Mouse (Mus musculus) forebrain, embryonic 12.5 days (tissue): ENCODE data around the gene Hspb11. TPM values are rescaled to one million over a fixed set of nuclear protein-coding genes. Genes with fewer than 3 reads are reported as not detected.

Experiments
- ATAC-seq: fragments of 200-750 bp; cut with Nextera tagmentation; 2 replicates; pipeline ENCODE4 v1.8.0; 2017; ENCODE audit warnings: moderate TSS enrichment; ENCODE audit not compliant: low FRiP score
- H3K27ac ChIP-seq: fragments of 300-500 bp; sonication (generic); 2 replicates; pipeline ENCODE4 v1.5.1; 2016; ENCODE audit warnings: mild to moderate bottlenecking
- H3K27me3 ChIP-seq: fragments of 300-500 bp; sonication (generic); 2 replicates; pipeline ENCODE4 v1.6.1; 2016; ENCODE audit warnings: mild to moderate bottlenecking
- H3K36me3 ChIP-seq: fragments of 300-500 bp; sonication (generic); replicated peaks from 2 replicates; pipeline ENCODE4 v1.6.1; 2016; ENCODE audit warnings: mild to moderate bottlenecking
- H3K4me1 ChIP-seq: fragments of 300-500 bp; sonication (generic); 2 replicates; pipeline ENCODE4 v1.6.1; 2016
- H3K4me2 ChIP-seq: fragments of 300-500 bp; sonication (generic); 2 replicates; pipeline ENCODE4 v1.6.1; 2016; ENCODE audit warnings: mild to moderate bottlenecking, moderate library complexity
- H3K4me3 ChIP-seq: fragments of 300-500 bp; sonication (generic); replicated peaks from 2 replicates; pipeline ENCODE4 v1.5.1; 2016; ENCODE audit warnings: mild to moderate bottlenecking
- H3K9ac ChIP-seq: fragments of 300-500 bp; sonication (generic); 2 replicates; pipeline ENCODE4 v1.6.1; 2016; ENCODE audit warnings: mild to moderate bottlenecking
- H3K9me3 ChIP-seq: fragments of 300-500 bp; sonication (generic); 2 replicates; pipeline ENCODE4 v1.6.1; 2016
- WGBS: fragments of 180-500 bp; shearing (Covaris S2); methylation state at CpG from one replicate; pipeline ENCODE4 v1.1.7; 2016; 5-methylcytosine and 5-hydroxymethylcytosine counted together
- polyA plus RNA-seq: library from polyadenylated mRNA; unstranded; fragments of >200 nt; fragmentation: Nextera tagmentation; extraction: Ambion mirVana; gene quantifications from 2 replicates; pipeline ENCODE4 v1.2.1, GENCODE M21; 2016

Hspb11 gene
- polyA plus RNA-seq, 1 experiment from 2014 or later = 37.8 TPM

- Histone ChIP-seq H3K4me1 (no peaks in the 10 kb centered on the region), H3K27ac (no peak overlapping the region), H3K9me3 (no peaks in the 10 kb centered on the region), H3K36me3 (peaks cover 46% of the 10 kb centered on the region), H3K4me3 (no peak overlapping the region), H3K4me2 (no peak overlapping the region), H3K9ac (no peak overlapping the region), H3K27me3 (no peaks in the 10 kb centered on the region)
- no peak for ATAC-seq
- WGBS = 72% methylated on average over 3 of the region's 3 CpGs
Measured at GRCm38 (mm10) chr4:107232219-107232618, 21.2 kb upstream of the Hspb11 start.

- peaks cover 80% of the 10 kb centered on the region for H3K36me3 ChIP-seq
- no peak overlapping the region for H3K4me3 ChIP-seq
- H3K27me3 ChIP-seq = no peaks in the 10 kb centered on the region
- WGBS = 99% methylated on average over 2 of the region's 2 CpGs
- no peaks in the 10 kb centered on the region for H3K9me3 ChIP-seq
- H3K4me1 ChIP-seq = no peaks in the 10 kb centered on the region
- H3K9ac ChIP-seq = no peak overlapping the region
- H3K4me2 ChIP-seq = no peak overlapping the region
- H3K27ac ChIP-seq = no peak overlapping the region
- ATAC-seq = no peak
Measured at GRCm38 (mm10) chr4:107238253-107238652, 15.1 kb upstream of the Hspb11 start.

- no peak overlapping the region for H3K9ac ChIP-seq
- no peak overlapping the region for H3K4me2 ChIP-seq
- no peaks in the 10 kb centered on the region for H3K27me3 ChIP-seq
- peaks cover 72% of the 10 kb centered on the region for H3K36me3 ChIP-seq
- peaks cover 3% of the 10 kb centered on the region; the same call in 1 of the 2 replicates for H3K4me1 ChIP-seq
- no peak overlapping the region for H3K4me3 ChIP-seq
- H3K27ac ChIP-seq = no peak overlapping the region
- no peaks in the 10 kb centered on the region for H3K9me3 ChIP-seq
- WGBS = 98% methylated on average over 6 of the region's 6 CpGs
- ATAC-seq = no peak
Measured at GRCm38 (mm10) chr4:107240196-107240595, 13.2 kb upstream of the Hspb11 start.

GRCm38 (mm10) chr4:107243365-107244333 is 9.7 kb upstream of the Hspb11 start:
- 70% methylated on average over 6 of the region's 6 CpGs for WGBS
- H3K9ac ChIP-seq = no peak overlapping the region
- peaks cover 43% of the 10 kb centered on the region for H3K36me3 ChIP-seq
- ATAC-seq = 0 out of 2 replicates have a peak, but pooled peaks have one; percentile 20
- H3K4me3 ChIP-seq = no peak overlapping the region
- H3K27me3 ChIP-seq = no peaks in the 10 kb centered on the region
- H3K4me1 ChIP-seq = peaks cover 3% of the 10 kb centered on the region; the same call in 1 of the 2 replicates
- no peak overlapping the region for H3K4me2 ChIP-seq
- 0 out of 2 replicates have a peak overlapping the region, but pooled peaks have one; percentile 19 for H3K27ac ChIP-seq
- H3K9me3 ChIP-seq = no peaks in the 10 kb centered on the region

- Histone ChIP-seq H3K4me3 (no peak overlapping the region), H3K9ac (no peak overlapping the region), H3K9me3 (no peaks in the 10 kb centered on the region), H3K27ac (no peak overlapping the region), H3K4me1 (peaks cover 16% of the 10 kb centered on the region), H3K4me2 (no peak overlapping the region), H3K27me3 (no peaks in the 10 kb centered on the region), H3K36me3 (peaks cover 30% of the 10 kb centered on the region)
- ATAC-seq = no peak
- WGBS = 74% methylated on average over 2 of the region's 2 CpGs
Measured at GRCm38 (mm10) chr4:107245368-107245767, 8.0 kb upstream of the Hspb11 start.

GRCm38 (mm10) chr4:107246040-107246439 is 7.4 kb upstream of the Hspb11 start:
- H3K4me3 ChIP-seq = no peak overlapping the region
- H3K4me2 ChIP-seq = no peak overlapping the region
- H3K36me3 ChIP-seq = peaks cover 23% of the 10 kb centered on the region
- H3K9ac ChIP-seq = no peak overlapping the region
- ATAC-seq = no peak
- WGBS = 91% methylated on average over 1 of the region's 1 CpGs
- no peaks in the 10 kb centered on the region for H3K27me3 ChIP-seq
- H3K4me1 ChIP-seq = peaks cover 16% of the 10 kb centered on the region
- H3K27ac ChIP-seq = no peak overlapping the region
- no peaks in the 10 kb centered on the region for H3K9me3 ChIP-seq

- Histone ChIP-seq H3K27ac (no peak overlapping the region), H3K4me1 (peaks cover 21% of the 10 kb centered on the region), H3K9ac (no peak overlapping the region), H3K36me3 (peaks cover 16% of the 10 kb centered on the region), H3K4me2 (no peak overlapping the region), H3K9me3 (no peaks in the 10 kb centered on the region), H3K4me3 (no peak overlapping the region), H3K27me3 (no peaks in the 10 kb centered on the region)
- ATAC-seq = no peak
- 78% methylated on average over 9 of the region's 9 CpGs for WGBS
Measured at GRCm38 (mm10) chr4:107247110-107247509, 6.3 kb upstream of the Hspb11 start.

- H3K4me1 ChIP-seq = peaks cover 28% of the 10 kb centered on the region
- H3K36me3 ChIP-seq = peaks cover 13% of the 10 kb centered on the region; the same call in 1 of the 2 replicates
- 83% methylated on average over 3 of the region's 3 CpGs for WGBS
- no peak overlapping the region for H3K9ac ChIP-seq
- ATAC-seq = no peak
- no peak overlapping the region for H3K27ac ChIP-seq
- no peak overlapping the region for H3K4me3 ChIP-seq
- no peak overlapping the region for H3K4me2 ChIP-seq
- H3K27me3 ChIP-seq = no peaks in the 10 kb centered on the region
- H3K9me3 ChIP-seq = no peaks in the 10 kb centered on the region
Measured at GRCm38 (mm10) chr4:107248061-107248460, 5.3 kb upstream of the Hspb11 start.

GRCm38 (mm10) chr4:107249471-107249870 is 3.9 kb upstream of the Hspb11 start:
- Histone ChIP-seq H3K4me3 (no peak overlapping the region), H3K9ac (no peak overlapping the region), H3K4me2 (0 out of 2 replicates have a peak overlapping the region, but pooled peaks have one; percentile 10), H3K36me3 (0 out of 2 replicates have a peak, but pooled peaks cover 3% of the 10 kb centered on the region), H3K9me3 (no peaks in the 10 kb centered on the region), H3K4me1 (peaks cover 30% of the 10 kb centered on the region), H3K27me3 (no peaks in the 10 kb centered on the region), H3K27ac (peak overlapping the region; percentile 56; the same call in 1 of the 2 replicates)
- ATAC-seq = no peak
- WGBS = 56% methylated on average over 2 of the region's 2 CpGs

- H3K36me3 ChIP-seq = 0 out of 2 replicates have a peak, but pooled peaks cover 3% of the 10 kb centered on the region
- 33% methylated on average over 4 of the region's 4 CpGs for WGBS
- no peak for ATAC-seq
- no peak overlapping the region for H3K27ac ChIP-seq
- H3K27me3 ChIP-seq = no peaks in the 10 kb centered on the region
- no peaks in the 10 kb centered on the region for H3K9me3 ChIP-seq
- H3K4me2 ChIP-seq = no peak overlapping the region
- no peak overlapping the region for H3K4me3 ChIP-seq
- H3K9ac ChIP-seq = no peak overlapping the region
- H3K4me1 ChIP-seq = peaks cover 31% of the 10 kb centered on the region
Measured at GRCm38 (mm10) chr4:107250494-107250893, 2.9 kb upstream of the Hspb11 start.

GRCm38 (mm10) chr4:107252522-107252921 is 871 bp upstream of the Hspb11 start:
- no peaks in the 10 kb centered on the region for H3K27me3 ChIP-seq
- H3K4me2 ChIP-seq = peak overlapping the region; percentile 65
- no peak for ATAC-seq
- H3K9me3 ChIP-seq = no peaks in the 10 kb centered on the region
- H3K36me3 ChIP-seq = no peaks in the 10 kb centered on the region
- 1% methylated on average over 11 of the region's 11 CpGs for WGBS
- peak overlapping the region; percentile 71 for H3K4me3 ChIP-seq
- 0 out of 2 replicates have a peak overlapping the region, but pooled peaks have one; percentile 74 for H3K27ac ChIP-seq
- peaks cover 31% of the 10 kb centered on the region for H3K4me1 ChIP-seq
- H3K9ac ChIP-seq = peak overlapping the region; percentile 80

- Histone ChIP-seq H3K4me3 (peak overlapping the region; percentile 71), H3K27me3 (no peaks in the 10 kb centered on the region), H3K9me3 (no peaks in the 10 kb centered on the region), H3K27ac (peak overlapping the region; percentile 82; the same call in 1 of the 2 replicates), H3K4me1 (peaks cover 23% of the 10 kb centered on the region), H3K9ac (peak overlapping the region; percentile 80), H3K4me2 (peak overlapping the region; percentile 65), H3K36me3 (no peaks in the 10 kb centered on the region)
- no peak for ATAC-seq
- WGBS = 23% methylated on average over 3 of the region's 3 CpGs
Measured at GRCm38 (mm10) chr4:107254414-107254813, 1.0 kb downstream of the Hspb11 start.
